Mouse (Mus musculus) layer of hippocampus, postnatal 10 days (tissue): ENCODE results near the gene Fam13a. TPM values are rescaled to one million over a fixed set of nuclear protein-coding genes. Genes with fewer than 3 reads are reported as not detected.

ENCODE experiments used
- DNase-seq, 2 experiments: peaks; one replicate each; pipeline ENCODE4 v3.0.0; 2021; ENCODE audit warnings: low spot score in 2 of 2
- total RNA-seq, 2 experiments: library from RNA; stranded (reverse); gene quantifications; 2 replicates each; pipeline ENCODE4 v1.2.3; 2021

Fam13a gene
- total RNA-seq, 2 experiments from 2014 or later = 16.0 to 16.5 TPM

GRCm38 (mm10) chr6:58889917-58890316 lies 134.4 kb downstream of the Fam13a start:
- no peak for DNase-seq

DNA sequence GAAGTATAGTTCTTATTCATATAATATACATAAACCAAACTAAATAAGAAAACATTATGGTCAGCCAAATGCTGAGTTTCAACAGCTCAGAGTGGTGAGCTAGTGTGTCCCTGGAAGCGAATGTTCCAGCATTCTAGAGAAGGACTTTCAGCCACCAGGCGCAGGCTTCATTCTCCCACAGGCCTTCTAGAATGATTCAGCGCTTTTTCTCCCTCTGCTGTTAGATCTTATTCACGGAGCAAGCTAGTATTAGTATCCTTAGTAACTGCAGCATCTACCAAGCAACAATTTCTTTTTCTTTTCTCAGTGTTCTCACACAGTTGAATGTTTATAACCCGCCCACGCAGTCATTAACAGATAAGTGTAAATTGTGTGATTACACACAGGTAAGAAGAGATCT lies 142.1 kb downstream of the Fam13a start:
- DNase-seq = no peak

Other genes with a start within 250 kb of the Fam13a start
- gene Herc3, start 193.1 kb downstream of the Fam13a start, total RNA-seq = 100 to 1,000 TPM; 226 to 239 TPM
- 100 to 1,000 TPM; 186 to 199 TPM for gene Nap1l5, start 117.5 kb downstream of the Fam13a start, total RNA-seq
- 10 to 100 TPM; 12.4 to 13.1 TPM for gene Tigd2, start 184.3 kb upstream of the Fam13a start, total RNA-seq